Comparison of ENCODE assay signal across 11 mouse cellular contexts in genomic region chr4:154639591-154640442, GRCm38 (mm10). TPM values are rescaled to one million over a fixed set of nuclear protein-coding genes. Genes with fewer than 3 reads are reported as not detected.
DNase-seq lines count a peak whose midpoint lies in the region; ATAC-seq lines count a peak whose summit lies in the region.
"Had no signal": no experiment of that assay in that cellular context is flagged by ENCODE, and none has a peak within 500 bp of the region (broad histone marks: within the 10 kb centered on the region; RNA-seq: fewer than 3 reads in every experiment).

No protein-coding gene starts in this region.

- H3K9me3 ChIP-seq in kidney, embryonic 14.5 days (ENCODE audit: control insufficient read depth, low read length): no peaks in the 10 kb centered on the region
- no peaks in the 10 kb centered on the region for H3K9me3 ChIP-seq in hindbrain, embryonic 13.5 days

- ATAC-seq in kidney, embryonic 14.5 days (ENCODE audit: low FRiP score, low TSS enrichment): no peak
- ATAC-seq in hindbrain, embryonic 13.5 days (ENCODE audit: low FRiP score): no peak
- no peak for ATAC-seq in frontal cortex, adult (ENCODE audit: low TSS enrichment)

- DNase-seq in kidney, postnatal 14 days: no peak
- DNase-seq in ES-CJ7 (ENCODE audit: low read depth, low spot score): peak; percentile 52
- no peak for DNase-seq in ovary, postnatal 36 days (ENCODE audit: low spot score)
- DNase-seq: adrenal gland, adult 8-10 months; cerebellum, adult 18-20 months; thymus, postnatal 4 days had no signal

- H3K4me2 ChIP-seq in kidney, embryonic 14.5 days (replicated peaks; ENCODE audit: low read depth, low read length): peak overlapping the region; percentile 90
- H3K4me2 ChIP-seq in hindbrain, embryonic 13.5 days: peak overlapping the region; percentile 26

- peak overlapping the region; percentile 82; the same call in 1 of the 2 replicates for H3K9ac ChIP-seq in kidney, embryonic 14.5 days (ENCODE audit: low read depth, low read length)
- H3K9ac ChIP-seq in hindbrain, embryonic 13.5 days: no peak overlapping the region; the same call in 1 of the 2 replicates

- H3K4me3 ChIP-seq in kidney, embryonic 14.5 days (ENCODE audit: low read length): peak overlapping the region; percentile 65; the same call in 1 of the 2 replicates
- no peak overlapping the region; the same call in 1 of the 2 replicates for H3K4me3 ChIP-seq in brown adipose tissue, adult 24 weeks (ENCODE audit: insufficient read depth, low read depth, low read length)
- H3K4me3 ChIP-seq in hindbrain, embryonic 13.5 days: peak overlapping the region; percentile 15; the same call in 1 of the 2 replicates
- H3K4me3 ChIP-seq: erythroblast, embryonic 14.5 days had no signal

- peaks cover 12% of the 10 kb centered on the region; the same call in 1 of the 2 replicates for H3K4me1 ChIP-seq in kidney, embryonic 14.5 days (ENCODE audit: control insufficient read depth, insufficient read depth, low read length)
- no peaks in the 10 kb centered on the region; the same call in 1 of the 2 replicates for H3K4me1 ChIP-seq in brown adipose tissue, adult 24 weeks (ENCODE audit: control insufficient read depth, insufficient read depth, insufficient read length, low read length)
- H3K4me1 ChIP-seq in hindbrain, embryonic 13.5 days (replicated peaks): peaks cover 45% of the 10 kb centered on the region

- 5% methylated on average over 13 of the region's 13 CpGs for WGBS in kidney, embryonic 14.5 days
- WGBS in hindbrain, embryonic 13.5 days: 5% methylated on average over 13 of the region's 13 CpGs

- H3K27ac ChIP-seq in kidney, embryonic 14.5 days (ENCODE audit: low read depth, low read length): no peak overlapping the region
- peak overlapping the region; percentile 50; the same call in 1 of the 2 replicates for H3K27ac ChIP-seq in brown adipose tissue, adult 24 weeks (replicated peaks; ENCODE audit: low read depth, low read length)
- H3K27ac ChIP-seq in hindbrain, embryonic 13.5 days: peak overlapping the region; percentile 1; the same call in 1 of the 2 replicates

- no peaks in the 10 kb centered on the region for H3K36me3 ChIP-seq in kidney, embryonic 14.5 days (ENCODE audit: control insufficient read depth, insufficient read depth, low read length)
- no peaks in the 10 kb centered on the region for H3K36me3 ChIP-seq in hindbrain, embryonic 13.5 days

- peaks cover 95% of the 10 kb centered on the region for H3K27me3 ChIP-seq in kidney, embryonic 14.5 days (ENCODE audit: control insufficient read depth, insufficient read depth, low read length)
- peaks cover 99% of the 10 kb centered on the region for H3K27me3 ChIP-seq in hindbrain, embryonic 13.5 days

RNA-seq across cellular contexts. Expression of gene Prdm16, which starts 3.1 kb away (rescaled TPM):
- 13.5 and 25.4 TPM in 2 replicates for polyA plus RNA-seq in kidney, embryonic 14.5 days (2014; fragmentation: Nextera tagmentation; extraction: Ambion mirVana)
- 10.2 and 10.5 TPM in 2 replicates for polyA plus RNA-seq in brown adipose tissue, adult 24 weeks (2012; ENCODE audit: insufficient read depth, insufficient read length, missing spikeins)
- polyA plus RNA-seq in hindbrain, embryonic 13.5 days (2015; fragmentation: Nextera tagmentation; extraction: Ambion mirVana): 16.1 and 17.2 TPM in 2 replicates

RNA-seq across cellular contexts. Expression of gene Actrt2, which starts 27.9 kb away (rescaled TPM):
- not detected in 2 replicates for polyA plus RNA-seq in kidney, embryonic 14.5 days (2014; fragmentation: Nextera tagmentation; extraction: Ambion mirVana)
- not detected in 2 replicates for polyA plus RNA-seq in brown adipose tissue, adult 24 weeks (2012; ENCODE audit: insufficient read depth, insufficient read length, missing spikeins)
- polyA plus RNA-seq in hindbrain, embryonic 13.5 days (2015; fragmentation: Nextera tagmentation; extraction: Ambion mirVana): not detected in 2 replicates
- polyA plus RNA-seq: erythroblast, embryonic 14.5 days had no signal
